Mouse (Mus musculus): Measurements from ENCODE around the gene Mrtfa. TPM values are rescaled to one million over a fixed set of nuclear protein-coding genes. Genes with fewer than 3 reads are reported as not detected.

The Mrtfa gene
- total RNA-seq, 2 experiments from 2014 or later, result 10.9 to 12.7 TPM

Other genes with a start within 250 kb of the Mrtfa start
- 9.6 and 13.2 TPM in 2 replicates for gene Adsl, start 242.3 kb downstream of the Mrtfa start, total RNA-seq (2015; ENCODE audit: low replicate concordance)
- gene Adsl, start 242.3 kb downstream of the Mrtfa start, total RNA-seq (2017; ENCODE audit: low replicate concordance), result 20.2 and 29.2 TPM in 2 replicates
- gene Sgsm3, start 213.0 kb downstream of the Mrtfa start, total RNA-seq (2015; ENCODE audit: low replicate concordance), result 5.6 TPM in 1 of 2 replicates, not detected in the other
- 9.5 and 10.0 TPM in 2 replicates for gene Sgsm3, start 213.0 kb downstream of the Mrtfa start, total RNA-seq (2017; ENCODE audit: low replicate concordance)
- not detected in 2 replicates for gene Mchr1, start 44.7 kb upstream of the Mrtfa start, total RNA-seq (2015; ENCODE audit: low replicate concordance)
- gene Mchr1, start 44.7 kb upstream of the Mrtfa start, total RNA-seq (2017; ENCODE audit: low replicate concordance), result not detected in 2 replicates
- gene Slc25a17, start 170.1 kb upstream of the Mrtfa start, total RNA-seq (2015; ENCODE audit: low replicate concordance), result 19.2 and 23.4 TPM in 2 replicates
- 19.5 and 25.1 TPM in 2 replicates for gene Slc25a17, start 170.1 kb upstream of the Mrtfa start, total RNA-seq (2017; ENCODE audit: low replicate concordance)
- 14.8 and 48.3 TPM in 2 replicates for gene St13, start 209.3 kb upstream of the Mrtfa start, total RNA-seq (2015; ENCODE audit: low replicate concordance)
- gene St13, start 209.3 kb upstream of the Mrtfa start, total RNA-seq (2017; ENCODE audit: low replicate concordance), result 27.7 and 35.1 TPM in 2 replicates
- gene Xpnpep3, start 209.4 kb upstream of the Mrtfa start, total RNA-seq (2015; ENCODE audit: low replicate concordance), result 0.63 and 3.8 TPM in 2 replicates
- gene Xpnpep3, start 209.4 kb upstream of the Mrtfa start, total RNA-seq (2017; ENCODE audit: low replicate concordance), result 3.3 and 7.2 TPM in 2 replicates
- gene Dnajb7, start 217.5 kb upstream of the Mrtfa start, total RNA-seq (2015; ENCODE audit: low replicate concordance), result not detected in 2 replicates
- not detected in 2 replicates for gene Dnajb7, start 217.5 kb upstream of the Mrtfa start, total RNA-seq (2017; ENCODE audit: low replicate concordance)